Mouse (Mus musculus) stomach, embryonic 16.5 days (tissue): Measurements from ENCODE around the gene Cntnap2. TPM values are rescaled to one million over a fixed set of nuclear protein-coding genes. Genes with fewer than 3 reads are reported as not detected.

Source experiments
- ATAC-seq: fragments of 200-750 bp; cut with Nextera tagmentation; 2 replicates; pipeline ENCODE4 v1.8.0; 2017; ENCODE audit warnings: moderate number of reproducible peaks, moderate TSS enrichment; ENCODE audit not compliant: insufficient read depth, low FRiP score
- H3K27ac ChIP-seq: fragments of 300-500 bp; sonication (generic); 2 replicates; pipeline ENCODE4 v1.5.1; 2014; ENCODE audit warnings: low read length
- H3K27me3 ChIP-seq: fragments of 300-500 bp; sonication (generic); 2 replicates; pipeline ENCODE4 v1.6.1; 2014; ENCODE audit warnings: low read length, control low read depth, mixed read lengths; ENCODE audit not compliant: control insufficient read depth, insufficient read depth
- H3K36me3 ChIP-seq: fragments of 300-500 bp; sonication (generic); 2 replicates; pipeline ENCODE4 v1.6.1; 2014; ENCODE audit warnings: low read length; ENCODE audit not compliant: control insufficient read depth, insufficient read depth
- H3K4me1 ChIP-seq: fragments of 300-500 bp; sonication (generic); 2 replicates; pipeline ENCODE4 v1.6.1; 2014; ENCODE audit warnings: low read length, control low read depth, mixed read lengths; ENCODE audit not compliant: control insufficient read depth, insufficient read depth
- H3K4me2 ChIP-seq: fragments of 300-500 bp; sonication (generic); 2 replicates; pipeline ENCODE4 v1.6.1; 2014; ENCODE audit warnings: low read depth, low read length, mixed read lengths
- H3K4me3 ChIP-seq: fragments of 300-500 bp; sonication (generic); replicated peaks from 2 replicates; pipeline ENCODE4 v1.5.1; 2014; ENCODE audit warnings: mild to moderate bottlenecking, low read length
- H3K9ac ChIP-seq: fragments of 300-500 bp; sonication (generic); 2 replicates; pipeline ENCODE4 v1.6.1; 2014; ENCODE audit warnings: low read length
- H3K9me3 ChIP-seq: fragments of 300-500 bp; sonication (generic); replicated peaks from 2 replicates; pipeline ENCODE4 v1.6.1; 2016; ENCODE audit warnings: low read length, control low read depth; ENCODE audit not compliant: control insufficient read depth
- WGBS: fragments of 180-500 bp; shearing (Covaris S2); extraction: QIAGEN DNeasy Blood & Tissue Kit; methylation state at CpG from one replicate; pipeline ENCODE4 v1.1.7; 2014; 5-methylcytosine and 5-hydroxymethylcytosine counted together
- polyA plus RNA-seq: library from polyadenylated mRNA; unstranded; fragments of >200 nt; fragmentation: Nextera tagmentation; extraction: Ambion mirVana; gene quantifications from 2 replicates; pipeline ENCODE4 v1.2.1, GENCODE M21; 2015

The Cntnap2 gene
- polyA plus RNA-seq, 1 experiment from 2014 or later = 2.1 TPM

DNA sequence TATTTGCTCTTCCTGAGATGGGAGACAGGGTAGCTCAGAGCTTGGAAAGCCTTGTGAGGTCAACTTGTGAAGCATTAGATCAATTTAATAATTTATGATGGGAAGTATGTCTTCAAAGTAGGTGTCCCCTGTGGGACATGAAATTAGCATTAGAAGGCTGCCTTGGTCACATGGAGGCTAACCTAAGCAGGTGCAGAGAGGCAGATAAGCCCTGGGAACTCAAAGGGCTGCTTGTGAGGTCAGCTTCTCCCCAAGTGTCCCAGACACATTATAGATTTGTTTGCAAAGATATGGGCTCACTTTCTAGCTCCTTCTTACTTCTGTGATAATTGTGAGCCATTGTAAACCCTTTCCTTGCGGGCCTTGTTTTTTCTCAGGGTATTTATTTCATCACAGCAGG, 155.2 kb downstream of the Cntnap2 start:
- Histone ChIP-seq H3K9me3 (no peaks in the 10 kb centered on the region), H3K4me2 (no peak overlapping the region), H3K36me3 (no peaks in the 10 kb centered on the region), H3K4me1 (no peaks in the 10 kb centered on the region), H3K4me3 (no peak overlapping the region), H3K27me3 (no peaks in the 10 kb centered on the region), H3K27ac (no peak overlapping the region), H3K9ac (no peak overlapping the region)
- WGBS = 39% methylated on average over 1 of the region's 1 CpGs
- ATAC-seq = no peak

DNA sequence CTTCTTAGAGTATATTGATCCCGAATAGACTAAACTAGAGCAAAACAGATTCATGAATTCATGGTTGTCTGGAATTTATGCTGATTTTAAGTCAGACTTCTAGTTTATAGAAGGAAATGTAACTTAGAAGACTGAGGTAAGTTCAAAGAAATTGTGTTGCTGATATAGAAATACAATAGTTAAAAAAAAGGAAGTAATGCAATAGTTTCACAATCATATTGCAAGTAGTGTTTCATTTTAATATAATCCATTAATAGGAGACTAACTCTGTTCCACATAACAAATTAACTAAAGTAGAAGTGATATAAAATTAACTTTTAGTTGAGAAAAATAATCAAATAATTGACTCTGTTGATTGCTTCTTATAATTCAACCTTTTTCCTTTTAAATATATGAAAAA, 169.8 kb downstream of the Cntnap2 start:
- ATAC-seq = no peak
- no peaks in the 10 kb centered on the region for H3K27me3 ChIP-seq
- H3K36me3 ChIP-seq = no peaks in the 10 kb centered on the region
- H3K9ac ChIP-seq = no peak overlapping the region
- H3K4me2 ChIP-seq = no peak overlapping the region
- WGBS = 92% methylated on average over 1 of the region's 1 CpGs
- H3K27ac ChIP-seq = no peak overlapping the region
- H3K4me1 ChIP-seq = no peaks in the 10 kb centered on the region
- no peaks in the 10 kb centered on the region for H3K9me3 ChIP-seq
- H3K4me3 ChIP-seq = no peak overlapping the region

DNA sequence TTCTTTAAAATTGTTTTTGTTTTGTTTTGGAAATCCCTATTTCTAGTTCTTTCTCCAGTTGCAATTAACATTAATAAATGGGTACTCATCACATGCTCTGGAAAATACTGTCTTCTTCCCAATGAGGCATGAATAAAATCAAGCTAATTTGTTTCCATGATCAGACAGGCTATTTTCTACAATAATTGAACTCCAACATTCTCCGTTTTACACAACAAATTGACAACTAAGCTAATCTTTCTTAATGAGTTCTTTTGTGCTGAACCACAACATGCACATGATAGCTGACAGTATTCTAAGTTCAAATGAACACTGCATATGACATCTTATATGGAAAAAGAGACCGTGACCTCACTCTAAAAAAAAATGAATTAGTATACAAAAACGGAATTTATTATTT, 173.4 kb downstream of the Cntnap2 start:
- no peak overlapping the region for H3K27ac ChIP-seq
- no peaks in the 10 kb centered on the region for H3K36me3 ChIP-seq
- H3K9ac ChIP-seq = no peak overlapping the region
- 81% methylated on average over 3 of the region's 3 CpGs for WGBS
- H3K9me3 ChIP-seq = no peaks in the 10 kb centered on the region
- H3K4me1 ChIP-seq = no peaks in the 10 kb centered on the region
- no peak overlapping the region for H3K4me2 ChIP-seq
- H3K4me3 ChIP-seq = no peak overlapping the region
- no peaks in the 10 kb centered on the region for H3K27me3 ChIP-seq
- ATAC-seq = no peak

DNA sequence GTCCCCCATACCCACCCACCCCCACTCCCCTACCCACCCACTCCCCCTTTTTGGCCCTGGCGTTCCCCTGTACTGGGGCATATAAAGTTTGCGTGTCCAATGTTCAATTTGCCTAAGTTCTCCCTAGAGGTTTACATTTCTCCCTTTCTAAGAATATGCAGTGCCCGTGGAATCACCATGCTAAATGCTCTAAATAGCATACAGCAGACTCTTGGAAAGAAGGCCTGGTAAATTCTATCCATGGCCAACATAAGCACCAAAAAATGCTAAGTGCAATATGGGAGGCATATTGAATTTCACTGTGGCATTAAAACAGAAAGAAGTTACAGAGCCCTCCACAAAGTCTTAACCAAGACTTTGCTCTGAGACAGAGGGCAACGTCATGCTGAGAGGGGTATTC, 177.4 kb downstream of the Cntnap2 start:
- Histone ChIP-seq H3K9me3 (no peaks in the 10 kb centered on the region), H3K4me3 (no peak overlapping the region), H3K4me1 (no peaks in the 10 kb centered on the region), H3K4me2 (no peak overlapping the region), H3K27me3 (no peaks in the 10 kb centered on the region), H3K36me3 (no peaks in the 10 kb centered on the region), H3K9ac (no peak overlapping the region), H3K27ac (no peak overlapping the region)
- WGBS = 84% methylated on average over 4 of the region's 4 CpGs
- ATAC-seq = no peak

DNA sequence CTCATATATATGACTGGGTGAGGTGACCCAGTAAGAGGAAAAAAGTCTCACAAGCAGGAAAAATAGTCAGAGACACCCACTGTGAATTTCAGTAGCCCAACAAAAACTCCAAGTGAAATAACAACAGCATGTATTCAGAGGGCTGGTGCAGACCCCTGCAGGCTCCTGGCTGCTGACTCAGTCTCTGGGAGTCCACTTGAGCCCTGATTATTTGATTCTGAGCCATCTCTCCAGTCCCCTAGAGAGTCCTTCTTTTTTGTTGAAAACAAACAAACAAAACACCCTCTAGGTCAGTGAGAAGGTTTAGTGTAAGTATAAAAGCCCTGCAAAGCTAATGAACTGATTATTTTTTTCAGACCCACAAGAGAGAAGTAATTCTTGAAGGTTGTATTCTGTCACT, 179.0 kb downstream of the Cntnap2 start:
- Histone ChIP-seq H3K4me3 (no peak overlapping the region), H3K4me2 (no peak overlapping the region), H3K4me1 (no peaks in the 10 kb centered on the region), H3K9me3 (no peaks in the 10 kb centered on the region), H3K27me3 (no peaks in the 10 kb centered on the region), H3K27ac (no peak overlapping the region), H3K36me3 (no peaks in the 10 kb centered on the region), H3K9ac (no peak overlapping the region)
- no peak for ATAC-seq

DNA sequence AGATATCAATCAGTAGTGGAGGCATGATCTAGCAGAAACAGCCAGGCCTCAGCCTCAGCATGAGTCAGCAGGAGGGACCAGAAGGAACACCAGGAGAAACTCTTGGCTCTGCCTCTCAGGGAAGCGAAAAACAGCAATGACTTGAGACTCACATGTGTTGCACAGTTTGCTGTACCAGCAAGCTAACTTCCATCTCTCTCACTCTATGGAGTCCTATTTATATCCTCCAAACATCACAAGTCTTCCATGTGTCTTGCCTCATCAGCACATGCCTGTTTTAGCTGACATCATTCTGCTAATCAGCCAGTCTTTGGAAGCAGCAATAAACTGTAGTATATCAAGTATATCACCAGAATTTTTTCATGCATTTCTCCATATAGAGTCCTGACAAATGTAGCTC, 182.1 kb downstream of the Cntnap2 start:
- H3K9ac ChIP-seq = no peak overlapping the region
- H3K4me3 ChIP-seq = no peak overlapping the region
- no peaks in the 10 kb centered on the region for H3K9me3 ChIP-seq
- no peaks in the 10 kb centered on the region for H3K4me1 ChIP-seq
- no peak overlapping the region for H3K27ac ChIP-seq
- ATAC-seq = no peak
- H3K4me2 ChIP-seq = no peak overlapping the region
- 89% methylated on average over 1 of the region's 1 CpGs for whole genome bisulfite sequencing
- H3K27me3 ChIP-seq = no peaks in the 10 kb centered on the region
- H3K36me3 ChIP-seq = no peaks in the 10 kb centered on the region

DNA sequence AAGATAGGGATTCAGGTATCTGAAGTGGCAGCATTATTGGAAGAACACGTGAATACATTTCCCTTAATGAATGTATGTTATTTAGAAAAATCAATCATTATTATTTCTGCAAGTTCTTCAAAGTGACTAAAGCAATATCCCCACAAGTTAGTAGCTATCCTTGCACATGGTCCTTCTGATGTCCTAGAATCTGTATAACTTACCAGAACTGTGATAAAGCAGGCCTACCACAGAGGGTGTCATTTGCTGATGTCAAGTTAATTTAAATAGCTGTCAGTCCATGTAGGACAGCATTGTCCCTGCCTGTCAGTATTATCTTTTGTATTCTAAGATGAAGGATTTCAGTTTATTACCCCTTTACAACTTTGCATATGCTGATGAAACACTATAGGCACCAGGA, 185.5 kb downstream of the Cntnap2 start:
- Histone ChIP-seq H3K36me3 (no peaks in the 10 kb centered on the region), H3K27me3 (no peaks in the 10 kb centered on the region), H3K9ac (no peak overlapping the region), H3K4me3 (no peak overlapping the region), H3K4me1 (no peaks in the 10 kb centered on the region), H3K4me2 (no peak overlapping the region), H3K27ac (no peak overlapping the region), H3K9me3 (no peaks in the 10 kb centered on the region)
- 68% methylated on average over 1 of the region's 1 CpGs for WGBS
- no peak for ATAC-seq

DNA sequence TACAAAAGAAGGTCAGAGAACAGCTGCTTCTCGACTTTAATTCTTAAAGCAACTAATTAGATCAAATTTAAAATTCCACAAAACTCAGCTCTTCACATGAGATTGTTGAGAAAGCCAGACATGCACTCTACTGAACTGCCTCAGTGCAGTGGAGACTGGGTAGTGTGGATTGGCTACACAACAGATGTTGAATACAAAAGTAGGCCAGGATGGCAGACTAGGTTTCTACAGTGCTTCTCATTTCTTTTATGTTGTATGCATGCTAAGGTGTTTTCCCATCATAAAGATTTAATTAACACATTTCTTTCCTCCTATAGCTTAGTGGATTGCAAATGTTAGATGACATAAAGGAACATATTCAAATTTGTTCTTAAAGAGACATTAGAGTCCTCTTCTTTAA, 198.9 kb downstream of the Cntnap2 start:
- H3K4me1 ChIP-seq = no peaks in the 10 kb centered on the region
- H3K9ac ChIP-seq = no peak overlapping the region
- no peak for ATAC-seq
- H3K27ac ChIP-seq = no peak overlapping the region
- H3K4me2 ChIP-seq = no peak overlapping the region
- no peaks in the 10 kb centered on the region for H3K27me3 ChIP-seq
- no peaks in the 10 kb centered on the region for H3K9me3 ChIP-seq
- 50% methylated on average over 1 of the region's 1 CpGs for WGBS
- no peak overlapping the region for H3K4me3 ChIP-seq
- no peaks in the 10 kb centered on the region for H3K36me3 ChIP-seq

DNA sequence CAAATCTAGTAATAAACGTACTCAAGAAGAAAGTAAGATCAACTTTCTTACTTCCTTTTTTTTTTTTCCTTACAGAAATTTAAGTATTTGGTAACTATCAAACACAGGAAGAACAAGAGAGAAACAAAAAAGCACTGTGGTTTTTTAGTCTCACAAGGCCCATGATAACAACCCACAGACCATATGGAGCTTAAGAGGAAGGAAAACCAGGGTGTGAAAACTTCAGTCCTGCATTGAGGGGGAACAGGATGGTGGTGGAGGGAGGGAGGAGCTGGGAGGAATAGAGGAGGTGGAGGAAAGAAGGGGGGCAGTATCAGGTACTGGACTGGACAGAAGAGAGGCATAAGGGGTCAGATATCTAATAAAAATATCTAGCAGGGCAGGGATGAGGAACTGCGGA, 212.4 kb downstream of the Cntnap2 start:
- H3K4me1 ChIP-seq = no peaks in the 10 kb centered on the region
- ATAC-seq = no peak
- no peak overlapping the region for H3K27ac ChIP-seq
- H3K4me2 ChIP-seq = no peak overlapping the region
- H3K27me3 ChIP-seq = no peaks in the 10 kb centered on the region
- no peaks in the 10 kb centered on the region for H3K36me3 ChIP-seq
- no peak overlapping the region for H3K9ac ChIP-seq
- H3K4me3 ChIP-seq = no peak overlapping the region
- 78% methylated on average over 2 of the region's 2 CpGs for WGBS
- H3K9me3 ChIP-seq = no peaks in the 10 kb centered on the region

DNA sequence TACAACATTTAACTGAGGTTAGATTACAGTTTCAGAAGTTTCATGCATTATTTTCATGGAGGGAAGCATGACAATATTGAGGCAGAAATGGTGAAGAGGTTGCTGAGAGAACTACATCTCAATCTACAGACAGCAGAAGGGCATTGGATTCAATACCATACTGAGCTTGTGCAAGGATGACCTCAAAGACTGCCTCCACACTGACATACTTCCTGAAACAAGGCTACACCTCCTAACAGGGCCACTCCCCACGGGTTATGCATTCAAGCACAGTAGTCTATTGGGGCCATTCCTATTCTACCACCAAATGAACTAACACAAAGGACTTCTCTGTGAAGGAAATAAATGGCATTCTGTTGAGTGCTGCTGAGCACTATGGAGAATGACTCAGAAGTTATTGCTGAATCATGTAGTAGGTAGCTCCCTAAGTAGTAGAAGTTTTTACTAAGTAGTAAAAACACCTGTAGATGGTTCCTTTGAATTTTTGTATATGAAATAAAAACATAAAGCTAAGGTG, 214.2 kb downstream of the Cntnap2 start:
- H3K27me3 ChIP-seq = no peaks in the 10 kb centered on the region
- WGBS = 59% methylated on average over 1 of the region's 1 CpGs
- no peaks in the 10 kb centered on the region for H3K4me1 ChIP-seq
- no peak for ATAC-seq
- H3K4me2 ChIP-seq = no peak overlapping the region
- no peaks in the 10 kb centered on the region for H3K9me3 ChIP-seq
- H3K4me3 ChIP-seq = no peak overlapping the region
- H3K27ac ChIP-seq = no peak overlapping the region
- no peak overlapping the region for H3K9ac ChIP-seq
- H3K36me3 ChIP-seq = no peaks in the 10 kb centered on the region
